Mouse (Mus musculus) E14TG2a.4 (cell line): ENCODE data around the gene Srp68.

Source experiments
- CTCF ChIP-seq: conservative IDR thresholded peaks from 2 replicates; pipeline ENCODE4 v1.5.1; 2014; ENCODE audit warnings: low read length
- NANOG ChIP-seq: IDR thresholded peaks from 2 replicates; pipeline ENCODE4 v1.6.1; 2014; ENCODE audit warnings: borderline replicate concordance, low read length, mixed read lengths

DNA sequence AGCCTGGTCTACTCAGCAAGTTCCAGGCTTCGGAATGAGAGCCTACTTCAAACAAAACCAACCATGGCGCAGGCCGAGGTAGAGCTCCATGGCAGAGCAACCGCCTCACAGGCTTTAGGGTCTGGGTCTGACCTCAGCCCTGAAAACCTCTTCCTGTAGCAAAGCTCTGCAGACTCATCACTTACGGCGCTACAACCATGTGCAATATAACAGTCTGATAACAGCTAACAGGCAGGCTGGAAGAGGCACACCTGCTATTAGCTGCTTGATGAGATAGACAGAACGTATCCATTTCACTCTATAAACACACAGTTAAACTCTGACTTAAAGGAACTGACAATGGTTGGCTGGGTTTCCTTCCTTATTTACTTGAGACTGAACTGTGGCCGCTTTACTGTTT is 14.6 kb downstream of the Srp68 start:
- TF ChIP-seq CTCF (no peak), NANOG (no peak)
